Mouse (Mus musculus) ES-Bruce4 (cell line): ENCODE measurements around the gene 1110002E22Rik.

Experiments
- CTCF ChIP-seq: IDR thresholded peaks from one replicate; pipeline ENCODE4 v1.8.1; 2011; ENCODE audit warnings: low read depth, low read length
- EP300 ChIP-seq: IDR thresholded peaks from 2 replicates; pipeline ENCODE4 v1.6.1; 2011; ENCODE audit warnings: low read depth, low read length; ENCODE audit not compliant: insufficient read depth
- POLR2A ChIP-seq: IDR thresholded peaks from one replicate; pipeline ENCODE4 v1.8.1; 2011; ENCODE audit warnings: low read length; ENCODE audit not compliant: insufficient read depth

GRCm38 (mm10) chr3:138103690-138104089 is 38.8 kb downstream of the 1110002E22Rik start:
- TF ChIP-seq POLR2A (no peak), CTCF (no peak), EP300 (no peak)
